In the genomic region with DNA sequence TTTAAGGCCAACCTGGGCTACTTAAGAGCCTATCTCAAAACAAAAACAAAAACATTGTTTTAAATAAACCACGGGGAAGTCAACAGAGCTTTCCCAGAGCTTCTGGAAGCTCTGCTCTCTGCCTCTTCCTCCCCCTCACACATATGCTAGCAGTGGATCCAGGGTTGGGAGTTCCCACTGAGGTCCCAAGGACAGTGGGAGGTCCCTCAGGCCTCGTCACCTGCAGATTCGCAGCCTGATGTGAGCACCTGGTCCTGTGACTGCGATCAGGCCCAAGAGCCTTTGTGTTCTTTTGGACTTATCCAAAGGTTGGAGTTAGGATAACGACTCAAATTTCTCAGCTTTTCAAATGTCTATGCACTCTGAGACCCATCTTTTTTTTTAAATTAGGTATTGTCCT, we compare ENCODE assay signal across 29 mouse cellular contexts. TPM values are rescaled to one million over a fixed set of nuclear protein-coding genes. Genes with fewer than 3 reads are reported as not detected.
DNase-seq lines count a peak whose midpoint lies in the region; ATAC-seq and TF ChIP-seq lines count a peak whose summit lies in the region.
"Had no signal": no experiment of that assay in that cellular context is flagged by ENCODE, and none has a peak within 500 bp of the region (broad histone marks: within the 10 kb centered on the region; RNA-seq: fewer than 3 reads in every experiment).

No protein-coding gene starts in this region.

- no peaks in the 10 kb centered on the region for H3K27me3 ChIP-seq in forebrain, embryonic 14.5 days (replicated peaks; ENCODE audit: control insufficient read depth, insufficient read depth, low read length)
- no peaks in the 10 kb centered on the region for H3K27me3 ChIP-seq in forebrain, postnatal 0 days (ENCODE audit: insufficient read depth, low read length)
- no peaks in the 10 kb centered on the region for H3K27me3 ChIP-seq in neural tube, embryonic 13.5 days

- no peak overlapping the region for H3K4me2 ChIP-seq in forebrain, embryonic 14.5 days (ENCODE audit: low read length)
- H3K4me2 ChIP-seq in forebrain, postnatal 0 days (ENCODE audit: low read depth): no peak overlapping the region
- H3K4me2 ChIP-seq in neural tube, embryonic 13.5 days: no peak overlapping the region
- H3K4me2 ChIP-seq: embryonic facial prominence, embryonic 15.5 days; forebrain, embryonic 12.5 days; heart, embryonic 12.5 days; heart, embryonic 15.5 days; hindbrain, embryonic 13.5 days; intestine, embryonic 15.5 days had no signal

- no peak for ATAC-seq in forebrain, embryonic 14.5 days
- no peak for ATAC-seq in forebrain, postnatal 0 days
- no peak for ATAC-seq in neural tube, embryonic 13.5 days (ENCODE audit: low read depth)
- no peak for ATAC-seq in erythroid progenitor cell, adult 5-6 weeks (replicated peaks; ENCODE audit: low FRiP score, poor library complexity, severe bottlenecking)
- ATAC-seq: activated CD4-positive, CD25-positive, alpha-beta regulatory T cell, adult 4 months; CD4-positive, CD25-positive, alpha-beta regulatory T cell, adult 4 months; forebrain, embryonic 16.5 days; hindbrain, embryonic 16.5 days; intestine, embryonic 15.5 days; Patski had no signal

- peaks cover 12% of the 10 kb centered on the region for H3K4me1 ChIP-seq in forebrain, embryonic 14.5 days (ENCODE audit: control insufficient read depth, insufficient read depth, low read length)
- H3K4me1 ChIP-seq in forebrain, postnatal 0 days (ENCODE audit: insufficient read depth): peaks cover 11% of the 10 kb centered on the region; the same call in 1 of the 2 replicates
- peaks cover 26% of the 10 kb centered on the region for H3K4me1 ChIP-seq in neural tube, embryonic 13.5 days (replicated peaks)

- no peak overlapping the region for H3K9ac ChIP-seq in forebrain, embryonic 14.5 days (ENCODE audit: low read length)
- no peak overlapping the region for H3K9ac ChIP-seq in forebrain, postnatal 0 days
- H3K9ac ChIP-seq in neural tube, embryonic 13.5 days: no peak overlapping the region
- H3K9ac ChIP-seq: embryonic facial prominence, embryonic 15.5 days; forebrain, embryonic 12.5 days; heart, embryonic 12.5 days; heart, embryonic 15.5 days; hindbrain, embryonic 13.5 days; intestine, embryonic 15.5 days had no signal

- H3K36me3 ChIP-seq in forebrain, embryonic 14.5 days (ENCODE audit: control insufficient read depth, insufficient read depth, low read length): no peaks in the 10 kb centered on the region
- H3K36me3 ChIP-seq in forebrain, postnatal 0 days (ENCODE audit: insufficient read depth): no peaks in the 10 kb centered on the region
- no peaks in the 10 kb centered on the region for H3K36me3 ChIP-seq in neural tube, embryonic 13.5 days
- H3K36me3 ChIP-seq: embryonic facial prominence, embryonic 15.5 days; forebrain, embryonic 12.5 days; G1E; heart, embryonic 12.5 days; heart, embryonic 15.5 days; hindbrain, embryonic 10.5 days; hindbrain, embryonic 13.5 days; intestine, embryonic 15.5 days had no signal

- H3K4me3 ChIP-seq in forebrain, embryonic 14.5 days (ENCODE audit: low read depth, low read length): no peak overlapping the region
- H3K4me3 ChIP-seq in forebrain, postnatal 0 days (ENCODE audit: low read depth, low read length): no peak overlapping the region
- no peak overlapping the region for H3K4me3 ChIP-seq in neural tube, embryonic 13.5 days
- H3K4me3 ChIP-seq: embryonic facial prominence, embryonic 15.5 days; forebrain, embryonic 12.5 days; gastrocnemius, adult 2 months; heart, embryonic 12.5 days; heart, embryonic 15.5 days; hindbrain, embryonic 10.5 days; hindbrain, embryonic 13.5 days; intestine, embryonic 15.5 days had no signal

- 72% methylated on average over 5 of the region's 5 CpGs for WGBS in forebrain, embryonic 14.5 days
- WGBS in forebrain, postnatal 0 days: 66% methylated on average over 5 of the region's 5 CpGs
- 62% methylated on average over 5 of the region's 5 CpGs for WGBS in neural tube, embryonic 13.5 days

- no peak for TF ChIP-seq CTCF in forebrain, postnatal 0 days (IDR thresholded peaks at IDR 0.05; ENCODE audit: low read depth)

- H3K27ac ChIP-seq in forebrain, embryonic 14.5 days (ENCODE audit: low read depth, low read length): 0 out of 2 replicates have a peak overlapping the region, but pooled peaks have one; percentile 44
- no peak overlapping the region for H3K27ac ChIP-seq in forebrain, postnatal 0 days (ENCODE audit: low read depth, low read length)
- 0 out of 2 replicates have a peak overlapping the region, but pooled peaks have one; percentile 18 for H3K27ac ChIP-seq in neural tube, embryonic 13.5 days (replicated peaks)
- H3K27ac ChIP-seq: embryonic facial prominence, embryonic 15.5 days; forebrain, embryonic 12.5 days; gastrocnemius, adult 2 months; heart, embryonic 15.5 days; hindbrain, embryonic 10.5 days; hindbrain, embryonic 13.5 days; intestine, embryonic 15.5 days had no signal

- no peak for DNase-seq in forebrain, embryonic 14.5 days (ENCODE audit: low spot score)
- no peak for DNase-seq in forebrain, postnatal 0 days
- no peak for DNase-seq in neural tube, embryonic 10.5 days (ENCODE audit: extremely low spot score, low spot score)
- DNase-seq in R1 (ENCODE audit: low read depth, low spot score): peak; percentile 38
- DNase-seq: adrenal gland, adult 8-10 months; adrenal gland, postnatal 36 days; cerebellum, adult 11 months; embryo, embryonic 11 days; gastrocnemius, adult 2 months; gastrocnemius, postnatal 25 days; heart, adult 18-20 months; heart, postnatal 10 days; heart, postnatal 36 days; kidney, adult 11 months had no signal

- H3K9me3 ChIP-seq in forebrain, embryonic 14.5 days (replicated peaks; ENCODE audit: control insufficient read depth, low read length): no peaks in the 10 kb centered on the region
- no peaks in the 10 kb centered on the region for H3K9me3 ChIP-seq in forebrain, postnatal 0 days (ENCODE audit: low read length)
- H3K9me3 ChIP-seq in neural tube, embryonic 13.5 days: no peaks in the 10 kb centered on the region
- H3K9me3 ChIP-seq: embryonic facial prominence, embryonic 15.5 days; forebrain, embryonic 12.5 days; G1E; heart, embryonic 12.5 days; heart, embryonic 15.5 days; hindbrain, embryonic 10.5 days; hindbrain, embryonic 13.5 days; intestine, embryonic 15.5 days had no signal

RNA-seq across cellular contexts. Expression of gene Cabp1, which starts 14.4 kb away (rescaled TPM):
- polyA plus RNA-seq in forebrain, embryonic 14.5 days (2014; fragmentation: Nextera tagmentation; extraction: Ambion mirVana): 7.1 and 10.1 TPM in 2 replicates
- 28.1 and 31.5 TPM in 2 replicates for total RNA-seq in forebrain, postnatal 0 days (2014; rRNA removed)
- 12.6 and 19.4 TPM in 2 replicates for polyA plus RNA-seq in forebrain, postnatal 0 days (2015; fragmentation: Nextera tagmentation; extraction: Ambion mirVana)
- 24.3 and 27.7 TPM in 2 replicates for polyA plus RNA-seq in neural tube, embryonic 13.5 days (2015; fragmentation: Nextera tagmentation; extraction: Ambion mirVana)
- total RNA-seq in erythroid progenitor cell, adult 5-6 weeks (2015; ENCODE audit: low replicate concordance): not detected in 2 replicates
- not detected in 2 replicates for total RNA-seq in erythroid progenitor cell, adult 5-6 weeks (2017; ENCODE audit: low replicate concordance)
- polyA plus RNA-seq: CD4-positive, CD25-positive, alpha-beta regulatory T cell, adult 4 months; G1E had no signal

RNA-seq across cellular contexts. Expression of gene Pop5, which starts 27.0 kb away (rescaled TPM):
- 101 and 105 TPM in 2 replicates for polyA plus RNA-seq in forebrain, embryonic 14.5 days (2014; fragmentation: Nextera tagmentation; extraction: Ambion mirVana)
- total RNA-seq in forebrain, postnatal 0 days (2014; rRNA removed): 32.8 and 40.8 TPM in 2 replicates
- polyA plus RNA-seq in forebrain, postnatal 0 days (2015; fragmentation: Nextera tagmentation; extraction: Ambion mirVana): 85.9 and 96.6 TPM in 2 replicates
- polyA plus RNA-seq in neural tube, embryonic 13.5 days (2015; fragmentation: Nextera tagmentation; extraction: Ambion mirVana): 123 and 138 TPM in 2 replicates
- total RNA-seq in erythroid progenitor cell, adult 5-6 weeks (2015; ENCODE audit: low replicate concordance): 45.8 and 70.0 TPM in 2 replicates
- 29.8 and 33.7 TPM in 2 replicates for total RNA-seq in erythroid progenitor cell, adult 5-6 weeks (2017; ENCODE audit: low replicate concordance)

RNA-seq across cellular contexts. Expression of gene Mlec, which starts 50.6 kb away (rescaled TPM):
- polyA plus RNA-seq in forebrain, embryonic 14.5 days (2014; fragmentation: Nextera tagmentation; extraction: Ambion mirVana): 11.4 and 12.5 TPM in 2 replicates
- total RNA-seq in forebrain, postnatal 0 days (2014; rRNA removed): 49.9 and 58.6 TPM in 2 replicates
- 8.4 and 15.7 TPM in 2 replicates for polyA plus RNA-seq in forebrain, postnatal 0 days (2015; fragmentation: Nextera tagmentation; extraction: Ambion mirVana)
- polyA plus RNA-seq in neural tube, embryonic 13.5 days (2015; fragmentation: Nextera tagmentation; extraction: Ambion mirVana): 32.1 and 33.5 TPM in 2 replicates
- 32.3 and 36.8 TPM in 2 replicates for total RNA-seq in erythroid progenitor cell, adult 5-6 weeks (2015; ENCODE audit: low replicate concordance)
- total RNA-seq in erythroid progenitor cell, adult 5-6 weeks (2017; ENCODE audit: low replicate concordance): 23.2 and 25.9 TPM in 2 replicates
